Mouse (Mus musculus) neural tube, embryonic 11.5 days (tissue): ENCODE measurements around the gene Gatd1. TPM values are rescaled to one million over a fixed set of nuclear protein-coding genes. Genes with fewer than 3 reads are reported as not detected.

Source experiments
- ATAC-seq: fragments of 200-750 bp; cut with Nextera tagmentation; 2 replicates; pipeline ENCODE4 v1.8.0; 2017; ENCODE audit warnings: moderate number of reproducible peaks, mild to moderate bottlenecking, moderate TSS enrichment, moderate library complexity; ENCODE audit not compliant: insufficient read depth, low FRiP score, low TSS enrichment
- DNase-seq: peaks from one replicate; pipeline ENCODE4 v3.0.0-alpha.2; 2015; ENCODE audit warnings: low spot score
- H3K27ac ChIP-seq: fragments of 300-500 bp; sonication (generic); 2 replicates; pipeline ENCODE4 v1.5.1; 2014; ENCODE audit warnings: low read depth, mild to moderate bottlenecking, low read length
- H3K27me3 ChIP-seq: fragments of 300-500 bp; sonication (generic); 2 replicates; pipeline ENCODE4 v1.6.1; 2014; ENCODE audit warnings: mild to moderate bottlenecking, low read length, mixed read lengths; ENCODE audit not compliant: control insufficient read depth, insufficient read depth
- H3K36me3 ChIP-seq: fragments of 300-500 bp; sonication (generic); 2 replicates; pipeline ENCODE4 v1.6.1; 2014; ENCODE audit warnings: mild to moderate bottlenecking, low read length, moderate library complexity, mixed read lengths; ENCODE audit not compliant: control insufficient read depth, insufficient read depth
- H3K4me1 ChIP-seq: fragments of 300-500 bp; sonication (generic); 2 replicates; pipeline ENCODE4 v1.6.1; 2014; ENCODE audit warnings: low read length, mixed read lengths; ENCODE audit not compliant: control insufficient read depth, insufficient read depth
- H3K4me2 ChIP-seq: fragments of 300-500 bp; sonication (generic); 2 replicates; pipeline ENCODE4 v1.6.1; 2014; ENCODE audit warnings: low read depth, mild to moderate bottlenecking, moderate library complexity
- H3K4me3 ChIP-seq: fragments of 300-500 bp; sonication (generic); 2 replicates; pipeline ENCODE4 v1.5.1; 2014; ENCODE audit warnings: low read depth, low read length
- H3K9ac ChIP-seq: fragments of 300-500 bp; sonication (generic); 2 replicates; pipeline ENCODE4 v1.6.1; 2014; ENCODE audit warnings: mild to moderate bottlenecking, low read length
- H3K9me3 ChIP-seq: fragments of 300-500 bp; sonication (generic); 2 replicates; pipeline ENCODE4 v1.6.1; 2016; ENCODE audit warnings: low read length; ENCODE audit not compliant: control insufficient read depth
- WGBS: fragments of 180-500 bp; shearing (Covaris S2); extraction: QIAGEN DNeasy Blood & Tissue Kit; methylation state at CpG from one replicate; pipeline ENCODE4 v1.1.7; 2014; 5-methylcytosine and 5-hydroxymethylcytosine counted together
- polyA plus RNA-seq: library from polyadenylated mRNA; unstranded; fragments of >200 nt; fragmentation: Nextera tagmentation; extraction: Ambion mirVana; gene quantifications from 2 replicates; pipeline ENCODE4 v1.2.1, GENCODE M21; 2014

Gene Gatd1
- polyA plus RNA-seq, 1 experiment from 2014 or later: 44.1 TPM

DNA sequence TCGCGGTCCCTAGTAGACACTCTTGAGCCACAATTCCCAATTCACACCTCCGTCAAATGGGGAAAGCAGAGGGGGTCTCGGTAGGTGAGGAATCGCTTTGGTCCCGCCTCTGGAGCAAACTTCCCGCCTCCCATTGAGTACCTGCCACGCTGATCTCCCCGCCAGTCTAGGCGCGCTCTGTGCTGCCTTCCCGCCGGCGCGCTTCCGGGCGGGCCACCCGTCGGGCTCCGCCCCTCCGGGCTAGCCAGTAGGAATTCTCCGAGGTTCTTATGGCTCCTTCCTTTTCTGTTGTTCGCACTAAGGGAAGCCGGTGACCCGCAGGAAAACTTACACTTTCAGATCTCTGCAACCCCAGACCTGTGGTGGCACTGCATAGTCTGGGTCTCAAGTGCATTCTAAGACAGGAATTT, 29.9 kb upstream of the Gatd1 start, which contains the start of gene Pidd1:
Gene Pidd1, minus strand, starts transcription at position 198 of the 410 bp plus-strand sequence.
- H3K27ac ChIP-seq: no peak within 1 kb of the TSS
- no peak for ATAC-seq
- DNase-seq: peak; percentile 82

DNA sequence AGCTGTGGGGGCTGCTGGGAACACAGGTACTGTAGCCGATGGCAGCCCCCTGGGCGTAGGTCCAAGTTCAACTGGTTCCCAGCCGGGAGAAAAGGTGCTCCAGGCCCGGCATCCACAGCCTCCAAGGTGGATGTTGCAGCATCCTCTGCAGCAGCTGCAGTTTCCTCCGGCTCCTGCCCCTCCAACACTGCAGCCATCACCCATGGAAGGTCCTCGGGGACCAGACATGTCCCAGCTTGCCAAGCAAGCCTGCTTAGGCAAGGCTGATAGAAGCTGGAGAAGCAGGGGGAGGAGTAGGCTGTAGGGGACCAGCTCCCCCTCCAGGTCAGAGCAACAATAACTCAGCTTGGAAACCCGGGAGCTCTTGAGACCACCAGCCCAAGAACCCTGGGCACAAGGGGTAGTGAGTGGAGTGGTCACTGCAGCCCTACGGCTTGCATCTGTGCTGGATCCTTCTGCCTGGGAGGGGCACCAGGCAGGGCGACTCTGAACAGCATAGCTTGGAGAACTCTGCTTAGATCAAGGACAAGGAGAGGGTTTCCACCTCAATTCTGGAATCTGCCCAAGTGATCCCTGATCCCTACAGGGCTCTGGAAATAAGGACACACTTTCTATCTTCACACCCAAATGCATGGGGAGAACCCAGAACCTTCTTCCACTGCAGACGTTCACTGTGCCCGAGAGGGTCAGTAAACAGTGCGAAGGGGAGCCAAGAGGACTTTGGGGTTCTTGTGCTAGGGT, 29.3 kb upstream of the Gatd1 start:
- H3K9ac ChIP-seq: peak overlapping the region; percentile 60
- H3K4me2 ChIP-seq: peak overlapping the region; percentile 77
- 32% methylated on average over 12 of the region's 12 CpGs for WGBS
- peaks cover 15% of the 10 kb centered on the region for H3K4me1 ChIP-seq
- H3K27ac ChIP-seq: no peak overlapping the region
- H3K4me3 ChIP-seq: peak overlapping the region; percentile 35
- DNase-seq: peak; percentile 51
- H3K9me3 ChIP-seq: no peaks in the 10 kb centered on the region
- H3K27me3 ChIP-seq: no peaks in the 10 kb centered on the region
- 0 out of 2 replicates have a peak, but pooled peaks cover 3% of the 10 kb centered on the region for H3K36me3 ChIP-seq
- ATAC-seq: no peak

More for the DNA sequence above, 29.9 kb upstream of the Gatd1 start, which contains the start of gene Pidd1:
- H3K4me2 ChIP-seq: peak within 1 kb of the TSS; percentile 77
- H3K36me3 ChIP-seq: peaks cover 6% of the 10 kb centered on the region; the same call in 1 of the 2 replicates
- H3K4me3 ChIP-seq: peak within 1 kb of the TSS; percentile 35
- H3K4me1 ChIP-seq: peaks cover 21% of the 10 kb centered on the region
- H3K9me3 ChIP-seq: no peaks in the 10 kb centered on the region
- H3K27me3 ChIP-seq: no peaks in the 10 kb centered on the region
- peak within 1 kb of the TSS; percentile 60 for H3K9ac ChIP-seq
- under 1% methylated on average over 25 of the region's 25 CpGs for WGBS

DNA sequence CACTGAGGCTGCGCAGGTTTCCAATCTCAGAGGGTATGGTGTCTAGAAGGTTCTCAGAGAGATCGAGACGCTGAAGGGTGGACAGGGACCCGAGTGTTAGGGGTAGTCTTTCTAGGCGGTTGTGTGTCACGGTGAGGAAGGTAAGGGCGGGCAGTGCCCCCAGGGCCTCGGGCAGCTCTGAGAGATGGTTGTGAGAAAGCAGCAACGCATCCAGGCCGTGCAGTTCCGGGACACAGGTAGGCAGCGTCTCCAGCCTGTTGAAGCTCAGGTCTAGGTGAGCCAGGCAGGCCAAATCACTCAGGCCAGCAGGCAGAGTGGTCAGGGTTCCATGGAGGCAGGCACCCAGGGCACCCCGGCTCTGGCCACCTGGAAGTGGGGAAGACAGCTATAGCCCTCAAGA, 28.3 kb upstream of the Gatd1 start:
- H3K27me3 ChIP-seq: no peaks in the 10 kb centered on the region
- 0 out of 2 replicates have a peak, but pooled peaks cover 3% of the 10 kb centered on the region for H3K36me3 ChIP-seq
- no peak overlapping the region for H3K4me3 ChIP-seq
- WGBS: 90% methylated on average over 13 of the region's 13 CpGs
- DNase-seq: no peak
- no peak overlapping the region for H3K27ac ChIP-seq
- H3K4me2 ChIP-seq: no peak overlapping the region; the same call in 1 of the 2 replicates
- no peaks in the 10 kb centered on the region for H3K9me3 ChIP-seq
- H3K4me1 ChIP-seq: peaks cover 13% of the 10 kb centered on the region
- H3K9ac ChIP-seq: peak overlapping the region; percentile 60; the same call in 1 of the 2 replicates
- no peak for ATAC-seq

DNA sequence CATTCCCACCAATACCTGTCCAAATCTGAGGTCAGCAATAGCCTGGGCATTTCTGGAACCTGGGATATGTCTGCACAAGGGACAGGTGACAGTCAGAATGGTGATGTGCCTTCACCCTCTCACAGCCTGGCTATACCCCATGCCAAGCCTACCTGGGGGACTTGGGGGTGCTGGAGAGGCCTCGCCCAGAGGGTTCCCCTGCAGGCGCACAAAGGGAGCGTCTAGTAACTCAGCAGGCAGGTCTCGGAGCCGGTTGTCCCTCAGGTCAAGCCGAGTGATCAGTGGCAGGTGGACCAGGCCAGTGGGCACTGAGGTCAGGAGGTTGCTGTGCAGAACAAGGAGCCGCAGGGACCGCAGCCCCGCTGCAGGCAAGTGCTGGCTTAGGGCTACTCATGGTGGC, 27.5 kb upstream of the Gatd1 start:
- H3K4me2 ChIP-seq: no peak overlapping the region
- H3K27me3 ChIP-seq: no peaks in the 10 kb centered on the region
- no peak for ATAC-seq
- no peak overlapping the region for H3K4me3 ChIP-seq
- 0 out of 2 replicates have a peak, but pooled peaks cover 3% of the 10 kb centered on the region for H3K36me3 ChIP-seq
- H3K9ac ChIP-seq: no peak overlapping the region
- H3K27ac ChIP-seq: no peak overlapping the region
- DNase-seq: no peak
- 97% methylated on average over 9 of the region's 9 CpGs for WGBS
- no peaks in the 10 kb centered on the region for H3K9me3 ChIP-seq
- peaks cover 16% of the 10 kb centered on the region for H3K4me1 ChIP-seq

DNA sequence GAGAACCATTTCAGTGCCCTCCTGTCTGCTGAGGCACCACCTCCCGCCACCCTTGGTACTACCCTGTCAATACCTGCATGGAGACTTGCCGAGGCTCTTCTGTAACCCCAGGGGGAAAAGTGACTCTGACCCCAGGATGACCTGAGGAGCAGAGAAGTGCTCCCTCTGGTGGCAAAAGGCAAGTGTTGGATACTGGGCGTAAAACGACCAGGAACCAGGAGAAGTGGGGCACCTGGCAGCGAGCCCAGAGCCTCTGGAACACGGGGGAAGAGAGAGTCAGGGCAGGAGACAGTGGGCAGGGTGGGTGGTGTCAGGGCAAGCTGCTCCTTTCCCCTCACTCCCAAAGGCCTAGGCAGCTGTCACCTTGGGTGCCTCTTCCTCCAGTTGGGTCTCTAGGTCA, 26.7 kb upstream of the Gatd1 start:
- H3K27ac ChIP-seq: no peak overlapping the region
- H3K9ac ChIP-seq: no peak overlapping the region
- H3K4me2 ChIP-seq: no peak overlapping the region
- WGBS: 31% methylated on average over 6 of the region's 6 CpGs
- 0 out of 2 replicates have a peak, but pooled peaks cover 3% of the 10 kb centered on the region for H3K36me3 ChIP-seq
- DNase-seq: no peak
- peaks cover 22% of the 10 kb centered on the region for H3K4me1 ChIP-seq
- no peak overlapping the region for H3K4me3 ChIP-seq
- no peak for ATAC-seq
- H3K9me3 ChIP-seq: no peaks in the 10 kb centered on the region
- no peaks in the 10 kb centered on the region for H3K27me3 ChIP-seq

DNA sequence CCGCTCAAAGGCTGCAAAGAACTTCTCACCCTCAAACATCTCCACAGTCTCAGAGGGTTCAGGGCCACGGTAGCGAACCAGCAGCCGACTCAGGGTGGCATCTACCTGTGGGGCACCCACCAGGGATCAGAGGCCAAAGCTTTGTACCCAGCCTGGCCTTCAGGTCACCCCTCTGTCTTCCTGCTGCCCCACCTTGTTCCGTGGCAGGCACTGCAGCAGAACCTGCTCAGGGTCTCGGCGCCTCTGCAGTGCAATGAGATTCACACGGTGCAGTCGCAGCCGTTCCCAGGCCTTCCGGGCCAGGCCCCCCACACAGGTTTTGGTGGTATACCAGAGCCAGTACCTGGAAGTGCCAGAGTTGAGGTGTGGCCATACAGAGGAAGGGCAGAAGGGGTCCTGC, 25.9 kb upstream of the Gatd1 start:
- no peaks in the 10 kb centered on the region for H3K27me3 ChIP-seq
- no peak overlapping the region for H3K4me2 ChIP-seq
- H3K9me3 ChIP-seq: no peaks in the 10 kb centered on the region
- H3K4me3 ChIP-seq: no peak overlapping the region
- ATAC-seq (no peak), DNase-seq (no peak)
- H3K36me3 ChIP-seq: 0 out of 2 replicates have a peak, but pooled peaks cover 3% of the 10 kb centered on the region
- H3K27ac ChIP-seq: no peak overlapping the region
- peaks cover 27% of the 10 kb centered on the region for H3K4me1 ChIP-seq
- H3K9ac ChIP-seq: no peak overlapping the region
- 95% methylated on average over 11 of the region's 11 CpGs for WGBS

DNA sequence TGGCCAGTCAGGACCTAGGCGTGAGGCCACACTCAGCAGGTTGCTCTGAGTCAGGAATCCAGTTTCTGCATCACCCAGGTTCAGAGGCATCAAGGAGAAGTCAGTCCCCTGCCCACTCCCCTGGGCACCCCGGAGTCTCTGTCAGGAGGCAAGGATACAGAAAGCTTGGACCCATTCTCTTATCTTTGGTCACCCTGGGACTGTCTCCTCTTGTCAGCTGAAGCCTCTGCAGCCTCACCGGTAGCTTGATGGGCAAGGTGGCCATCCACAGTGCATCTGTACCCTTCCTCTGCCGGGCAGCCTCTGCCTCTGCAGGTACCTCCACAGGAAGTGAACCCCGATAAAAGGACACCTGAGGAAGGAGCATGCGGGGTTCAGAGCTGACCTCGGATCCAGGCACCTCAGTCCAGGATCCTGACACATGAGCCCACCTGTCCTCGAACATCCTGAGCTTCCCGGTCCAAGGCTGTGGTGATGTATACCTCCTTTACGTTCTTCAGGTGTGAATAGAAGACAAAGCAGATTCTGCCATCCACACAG, 25.3 kb upstream of the Gatd1 start:
- Histone ChIP-seq H3K4me1 (peaks cover 33% of the 10 kb centered on the region), H3K4me2 (no peak overlapping the region), H3K9me3 (no peaks in the 10 kb centered on the region), H3K36me3 (0 out of 2 replicates have a peak, but pooled peaks cover 3% of the 10 kb centered on the region), H3K9ac (no peak overlapping the region), H3K4me3 (no peak overlapping the region), H3K27ac (no peak overlapping the region), H3K27me3 (no peaks in the 10 kb centered on the region)
- ATAC-seq (no peak), DNase-seq (no peak)
- 95% methylated on average over 10 of the region's 10 CpGs for WGBS

DNA sequence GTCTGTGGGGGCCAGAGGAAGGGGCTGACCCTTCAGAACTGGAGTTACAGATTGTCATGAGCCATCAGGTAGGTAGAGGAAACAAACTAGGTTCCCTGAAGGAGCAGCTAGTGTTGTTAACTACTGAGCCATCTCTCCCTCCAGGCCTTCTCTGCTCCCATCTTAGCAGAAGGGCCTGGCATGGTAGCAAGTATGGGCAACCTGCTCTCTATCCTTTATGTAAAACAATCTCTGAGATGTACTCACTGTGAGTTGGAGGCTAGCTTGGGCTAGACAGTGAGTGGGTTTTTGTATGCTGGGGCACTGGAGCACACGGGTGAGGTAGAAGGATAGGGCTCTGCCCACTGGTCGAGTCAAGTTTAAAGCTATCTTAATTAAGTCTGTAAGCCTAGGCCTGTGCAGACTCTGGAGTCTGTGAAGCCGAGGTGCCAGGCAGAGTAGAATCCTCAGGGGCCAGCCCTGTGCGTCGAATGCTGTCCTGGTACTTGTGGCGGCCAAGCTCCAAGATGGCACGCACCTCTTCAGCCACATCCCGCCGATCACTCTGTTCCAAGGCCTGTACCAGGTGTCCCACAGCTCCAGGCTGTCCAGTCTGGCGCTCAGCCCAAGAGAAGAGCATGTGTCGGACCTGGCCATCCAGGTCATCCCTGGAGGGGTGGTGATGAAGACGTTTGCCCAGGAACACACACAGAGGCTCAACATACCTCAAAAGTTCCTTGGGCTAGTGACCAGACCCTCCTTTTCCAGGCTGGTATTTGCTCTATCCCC, 24.4 kb upstream of the Gatd1 start:
- H3K9ac ChIP-seq: no peak overlapping the region
- peaks cover 3% of the 10 kb centered on the region; the same call in 1 of the 2 replicates for H3K36me3 ChIP-seq
- WGBS: 91% methylated on average over 12 of the region's 12 CpGs
- H3K4me1 ChIP-seq: peaks cover 40% of the 10 kb centered on the region
- DNase-seq: no peak
- no peak overlapping the region for H3K27ac ChIP-seq
- ATAC-seq: no peak
- H3K27me3 ChIP-seq: no peaks in the 10 kb centered on the region
- no peak overlapping the region for H3K4me3 ChIP-seq
- no peaks in the 10 kb centered on the region for H3K9me3 ChIP-seq
- H3K4me2 ChIP-seq: no peak overlapping the region
